ENCODE assay signal across 8 mouse cellular contexts in the genomic region with DNA sequence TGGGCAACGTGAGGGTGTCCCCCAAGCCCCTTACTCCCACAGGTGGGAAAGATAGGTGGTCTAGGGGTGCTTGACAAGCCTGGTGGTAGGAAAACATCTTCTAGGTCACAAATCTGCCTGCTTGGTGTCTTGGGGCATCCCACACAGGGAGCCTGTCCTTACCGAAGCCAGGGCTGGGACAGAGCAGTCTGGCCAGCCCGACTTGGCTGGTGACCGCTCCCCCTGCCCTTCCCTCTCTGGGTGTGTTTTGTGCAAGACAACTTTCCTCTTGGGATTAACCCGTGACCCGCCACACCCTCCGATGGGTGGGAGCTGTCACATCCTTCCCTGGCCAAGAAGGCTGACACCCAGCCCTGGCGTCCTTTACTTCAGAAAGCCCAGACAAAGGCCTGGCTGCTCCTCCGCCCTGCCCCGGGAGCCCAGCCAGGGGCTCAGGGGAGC. TPM values are rescaled to one million over a fixed set of nuclear protein-coding genes. Genes with fewer than 3 reads are reported as not detected.
DNase-seq lines count a peak whose midpoint lies in the region; ATAC-seq lines count a peak whose summit lies in the region.

No protein-coding gene starts in this region.

- peaks cover 24% of the 10 kb centered on the region for H3K4me1 ChIP-seq in embryonic facial prominence, embryonic 15.5 days
- H3K4me1 ChIP-seq in heart, embryonic 16.5 days (ENCODE audit: control insufficient read depth, insufficient read depth, low read length): peaks cover 14% of the 10 kb centered on the region
- H3K4me1 ChIP-seq in midbrain, embryonic 11.5 days (ENCODE audit: control insufficient read depth, insufficient read depth, low read length): peaks cover 20% of the 10 kb centered on the region

- peak overlapping the region; percentile 90 for H3K4me2 ChIP-seq in embryonic facial prominence, embryonic 15.5 days (replicated peaks)
- H3K4me2 ChIP-seq in heart, embryonic 16.5 days (ENCODE audit: low read depth, low read length): peak overlapping the region; percentile 78
- H3K4me2 ChIP-seq in midbrain, embryonic 11.5 days: peak overlapping the region; percentile 81

- 8% methylated on average over 10 of the region's 10 CpGs for WGBS in embryonic facial prominence, embryonic 15.5 days
- WGBS in heart, embryonic 16.5 days: 16% methylated on average over 10 of the region's 10 CpGs
- 2% methylated on average over 10 of the region's 10 CpGs for WGBS in midbrain, embryonic 11.5 days

- peak overlapping the region; percentile 90 for H3K9ac ChIP-seq in embryonic facial prominence, embryonic 15.5 days
- H3K9ac ChIP-seq in heart, embryonic 16.5 days (ENCODE audit: low read length): peak overlapping the region; percentile 92
- H3K9ac ChIP-seq in midbrain, embryonic 11.5 days (ENCODE audit: low read length): peak overlapping the region; percentile 94

- DNase-seq in left cerebral cortex, postnatal 4 days: peak; percentile 47
- DNase-seq in left cerebral cortex, adult 9 months (ENCODE audit: low spot score in 2 of 2): no peak
- peak; percentile 87 for DNase-seq in kidney, postnatal 14 days
- no peak for DNase-seq in midbrain, embryonic 11.5 days (ENCODE audit: low spot score, missing footprints)
- peak; percentile 81 for DNase-seq in urinary bladder, postnatal 14 days (ENCODE audit: low spot score)
- DNase-seq in right cerebral cortex, postnatal 14 days: no peak

- peak overlapping the region; percentile 75 for H3K4me3 ChIP-seq in embryonic facial prominence, embryonic 15.5 days (replicated peaks)
- H3K4me3 ChIP-seq in heart, embryonic 16.5 days (ENCODE audit: low read length): peak overlapping the region; percentile 82
- peak overlapping the region; percentile 75 for H3K4me3 ChIP-seq in midbrain, embryonic 11.5 days (ENCODE audit: low read depth, low read length)

- intact Hi-C loops in left cerebral cortex, postnatal 4 days (cut with DNase I): no loop called here

- ATAC-seq in embryonic facial prominence, embryonic 15.5 days (ENCODE audit: insufficient number of reproducible peaks, low FRiP score, low TSS enrichment, low read depth): peak; percentile 14; the same call in 1 of the 2 replicates
- peak; percentile 49 for ATAC-seq in heart, embryonic 16.5 days (replicated peaks; ENCODE audit: extremely low read depth, insufficient read depth, low FRiP score)
- peak; percentile 53 for ATAC-seq in midbrain, embryonic 11.5 days (ENCODE audit: low FRiP score)

- no peaks in the 10 kb centered on the region for H3K9me3 ChIP-seq in embryonic facial prominence, embryonic 15.5 days (replicated peaks)
- no peaks in the 10 kb centered on the region for H3K9me3 ChIP-seq in heart, embryonic 16.5 days (replicated peaks; ENCODE audit: control insufficient read depth, low read length)
- no peaks in the 10 kb centered on the region for H3K9me3 ChIP-seq in midbrain, embryonic 11.5 days (ENCODE audit: control insufficient read depth, low read length)

- H3K27me3 ChIP-seq in embryonic facial prominence, embryonic 15.5 days: no peaks in the 10 kb centered on the region
- 0 out of 2 replicates have a peak, but pooled peaks cover 1% of the 10 kb centered on the region for H3K27me3 ChIP-seq in heart, embryonic 16.5 days (ENCODE audit: control insufficient read depth, insufficient read depth, low read length)
- H3K27me3 ChIP-seq in midbrain, embryonic 11.5 days (ENCODE audit: control insufficient read depth, insufficient read depth, low read length): no peaks in the 10 kb centered on the region

- no peaks in the 10 kb centered on the region for H3K36me3 ChIP-seq in embryonic facial prominence, embryonic 15.5 days
- no peaks in the 10 kb centered on the region for H3K36me3 ChIP-seq in heart, embryonic 16.5 days (ENCODE audit: control insufficient read depth, insufficient read depth)
- H3K36me3 ChIP-seq in midbrain, embryonic 11.5 days (ENCODE audit: control insufficient read depth, insufficient read depth, low read length): no peaks in the 10 kb centered on the region

- peak overlapping the region; percentile 79 for H3K27ac ChIP-seq in embryonic facial prominence, embryonic 15.5 days (replicated peaks)
- peak overlapping the region; percentile 84 for H3K27ac ChIP-seq in heart, embryonic 16.5 days (ENCODE audit: low read length)
- H3K27ac ChIP-seq in midbrain, embryonic 11.5 days (ENCODE audit: low read depth, low read length): peak overlapping the region; percentile 79

RNA-seq across cellular contexts. Expression of a gene that starts 1.1 kb away (rescaled TPM):
- 100 to 1,000 TPM; 404 to 409 TPM for total RNA-seq in left cerebral cortex, postnatal 4 days (2021)
- polyA plus RNA-seq in embryonic facial prominence, embryonic 15.5 days (2015; fragmentation: Nextera tagmentation; extraction: Ambion mirVana): 88.1 and 96.6 TPM in 2 replicates
- polyA plus RNA-seq in heart, embryonic 16.5 days (2015; fragmentation: Nextera tagmentation; extraction: Ambion mirVana): 59.6 and 67.6 TPM in 2 replicates
- polyA plus RNA-seq in midbrain, embryonic 11.5 days (2014; fragmentation: Nextera tagmentation; extraction: Ambion mirVana): 109 and 129 TPM in 2 replicates

RNA-seq across cellular contexts. Expression of a gene that starts 3.8 kb away (rescaled TPM):
- under 1 TPM in 1 of 2 experiments, not detected in 1; 0.52 TPM for total RNA-seq in left cerebral cortex, postnatal 4 days (2021)
- 0.07 TPM in 1 of 2 replicates, not detected in the other for polyA plus RNA-seq in embryonic facial prominence, embryonic 15.5 days (2015; fragmentation: Nextera tagmentation; extraction: Ambion mirVana)
- polyA plus RNA-seq in heart, embryonic 16.5 days (2015; fragmentation: Nextera tagmentation; extraction: Ambion mirVana): 2.9 and 7.9 TPM in 2 replicates
- 0.10 and 0.40 TPM in 2 replicates for polyA plus RNA-seq in midbrain, embryonic 11.5 days (2014; fragmentation: Nextera tagmentation; extraction: Ambion mirVana)

RNA-seq across cellular contexts. Expression of a gene that starts 17.4 kb away (rescaled TPM):
- 1 to 10 TPM; 2.5 to 3.2 TPM for total RNA-seq in left cerebral cortex, postnatal 4 days (2021)
- 20.1 and 20.2 TPM in 2 replicates for polyA plus RNA-seq in embryonic facial prominence, embryonic 15.5 days (2015; fragmentation: Nextera tagmentation; extraction: Ambion mirVana)
- polyA plus RNA-seq in heart, embryonic 16.5 days (2015; fragmentation: Nextera tagmentation; extraction: Ambion mirVana): 22.6 and 26.7 TPM in 2 replicates
- polyA plus RNA-seq in midbrain, embryonic 11.5 days (2014; fragmentation: Nextera tagmentation; extraction: Ambion mirVana): 0.60 and 1.2 TPM in 2 replicates

RNA-seq across cellular contexts. Expression of a gene that starts 26.3 kb away (rescaled TPM):
- total RNA-seq in left cerebral cortex, postnatal 4 days (2021): under 1 TPM; 0.46 to 0.76 TPM
- polyA plus RNA-seq in embryonic facial prominence, embryonic 15.5 days (2015; fragmentation: Nextera tagmentation; extraction: Ambion mirVana): 5.4 and 7.8 TPM in 2 replicates
- polyA plus RNA-seq in heart, embryonic 16.5 days (2015; fragmentation: Nextera tagmentation; extraction: Ambion mirVana): 1.8 and 1.9 TPM in 2 replicates
- 0.41 TPM in 1 of 2 replicates, not detected in the other for polyA plus RNA-seq in midbrain, embryonic 11.5 days (2014; fragmentation: Nextera tagmentation; extraction: Ambion mirVana)

RNA-seq across cellular contexts. Expression of a gene that starts 27.8 kb away (rescaled TPM):
- 10 to 100 TPM; 85.0 to 95.3 TPM for total RNA-seq in left cerebral cortex, postnatal 4 days (2021)
- 110 and 127 TPM in 2 replicates for polyA plus RNA-seq in embryonic facial prominence, embryonic 15.5 days (2015; fragmentation: Nextera tagmentation; extraction: Ambion mirVana)
- 56.0 and 57.4 TPM in 2 replicates for polyA plus RNA-seq in heart, embryonic 16.5 days (2015; fragmentation: Nextera tagmentation; extraction: Ambion mirVana)
- 69.9 and 81.9 TPM in 2 replicates for polyA plus RNA-seq in midbrain, embryonic 11.5 days (2014; fragmentation: Nextera tagmentation; extraction: Ambion mirVana)

Comparison
In these comparisons a context has a peak if more than half of its experiments do, and no peak if none do; other contexts are left out.
1. DNase-seq: peak in left cerebral cortex, postnatal 4 days (single experiment), kidney, postnatal 14 days (single experiment) and urinary bladder, postnatal 14 days (single experiment); none in left cerebral cortex, adult 9 months (0 of 2), midbrain, embryonic 11.5 days (single experiment) and right cerebral cortex, postnatal 14 days (single experiment).
2. Peak in every context shown above with its lines, with median percentiles within 50 percentile points of each other: ATAC-seq, H3K27ac ChIP-seq, H3K4me2 ChIP-seq, H3K4me3 ChIP-seq and H3K9ac ChIP-seq.